Mouse (Mus musculus) olfactory bulb, adult 2 months (tissue): ENCODE results near the gene Aldh3a1.

Source experiments
- CTCF ChIP-seq: fragments of 200-500 bp; IDR thresholded peaks from 2 replicates; pipeline ENCODE4 v1.5.1; 2012; ENCODE audit warnings: low read depth, mild to moderate bottlenecking, low read length, moderate library complexity; ENCODE audit not compliant: insufficient read depth
- POLR2A ChIP-seq: fragments of 200-500 bp; IDR thresholded peaks from 2 replicates; pipeline ENCODE4 v1.6.1; 2012; ENCODE audit warnings: mild to moderate bottlenecking, low read depth, low read length, moderate library complexity; ENCODE audit not compliant: insufficient read depth

DNA sequence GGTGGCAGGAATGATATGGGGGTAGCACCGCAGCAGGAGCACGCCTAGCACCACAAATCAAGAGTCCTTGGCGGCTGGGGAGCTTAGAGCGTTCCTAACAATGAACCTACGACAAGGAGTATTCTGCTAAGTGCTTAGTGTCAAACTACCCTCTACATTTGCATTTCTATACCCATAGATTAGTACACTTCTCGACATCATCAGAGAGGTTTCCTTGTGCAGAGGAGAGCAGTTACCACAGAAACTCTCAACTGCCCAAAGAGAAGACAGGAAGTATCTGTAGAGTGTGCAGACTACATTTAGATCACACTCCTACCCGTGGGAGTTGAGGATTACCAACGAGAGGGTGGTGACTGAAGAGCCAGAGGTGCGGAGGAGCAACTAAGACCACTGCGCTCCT, 44.4 kb downstream of the Aldh3a1 start:
- TF ChIP-seq POLR2A: no peak
- TF ChIP-seq CTCF: no peak
